Mouse (Mus musculus): ENCODE results near the gene Enpp5. TPM values are rescaled to one million over a fixed set of nuclear protein-coding genes. Genes with fewer than 3 reads are reported as not detected.

The Enpp5 gene
- polyA plus RNA-seq, 1 experiment from 2014 or later, result 52.4 TPM

DNA sequence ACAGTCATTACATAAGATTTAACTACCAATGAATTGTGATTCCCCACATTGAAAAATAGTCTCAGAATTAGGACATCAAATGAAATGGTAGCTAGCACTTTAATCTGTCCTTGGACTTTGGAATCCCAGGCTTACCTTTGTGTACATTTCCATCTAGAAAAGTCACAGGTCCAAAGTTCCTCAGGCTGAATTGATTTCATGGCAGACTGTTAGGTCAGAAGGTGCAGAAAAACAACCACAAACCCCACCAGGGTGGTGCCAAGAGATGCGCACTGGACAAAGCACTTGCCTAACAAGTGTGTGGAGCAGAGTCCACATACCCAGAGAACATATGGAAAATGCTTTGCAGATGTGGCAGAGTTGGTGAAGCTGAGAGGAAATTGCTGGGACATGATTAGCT is 21.5 kb upstream of the Enpp5 start:
- H3K27me3 ChIP-seq (replicated peaks; ENCODE audit: control insufficient read depth, insufficient read depth, low read length), result no peaks in the 10 kb centered on the region
- no peak overlapping the region for H3K4me2 ChIP-seq (ENCODE audit: low read depth, low read length)
- H3K9ac ChIP-seq (ENCODE audit: low read depth, low read length), result no peak overlapping the region
- ATAC-seq, result no peak
- WGBS, result 74% methylated on average over 1 of the region's 1 CpGs
- no peak overlapping the region for H3K27ac ChIP-seq (ENCODE audit: low read length)
- H3K4me1 ChIP-seq (ENCODE audit: control insufficient read depth, insufficient read depth, low read length), result no peaks in the 10 kb centered on the region
- H3K9me3 ChIP-seq (ENCODE audit: control insufficient read depth, low read length), result no peaks in the 10 kb centered on the region
- H3K4me3 ChIP-seq (ENCODE audit: low read length), result no peak overlapping the region
- H3K36me3 ChIP-seq (ENCODE audit: control insufficient read depth, insufficient read depth, low read length), result no peaks in the 10 kb centered on the region

DNA sequence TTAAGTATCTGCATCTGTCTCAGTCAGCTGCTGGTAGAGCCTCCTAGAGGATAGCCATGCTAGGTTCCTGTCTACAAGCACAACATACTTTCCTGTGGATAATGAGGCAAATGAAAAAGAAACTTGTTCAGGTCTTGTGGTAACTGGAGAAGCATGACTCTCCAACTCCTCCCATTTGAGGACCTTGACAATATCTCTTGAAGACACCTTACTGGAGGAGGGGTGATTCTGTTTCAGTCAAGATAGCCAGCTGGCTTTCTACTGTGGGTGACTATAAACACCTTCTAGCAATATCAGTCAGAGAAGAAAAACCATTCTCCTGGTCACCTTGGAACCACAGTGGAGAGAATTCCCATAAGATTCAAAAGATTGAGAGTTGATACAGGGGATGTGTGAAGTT is 20.5 kb upstream of the Enpp5 start:
- no peaks in the 10 kb centered on the region for H3K36me3 ChIP-seq (ENCODE audit: control insufficient read depth, insufficient read depth, low read length)
- H3K9ac ChIP-seq (ENCODE audit: low read depth, low read length), result no peak overlapping the region
- H3K4me3 ChIP-seq (ENCODE audit: low read length), result no peak overlapping the region
- no peaks in the 10 kb centered on the region for H3K4me1 ChIP-seq (ENCODE audit: control insufficient read depth, insufficient read depth, low read length)
- no peaks in the 10 kb centered on the region for H3K27me3 ChIP-seq (replicated peaks; ENCODE audit: control insufficient read depth, insufficient read depth, low read length)
- no peaks in the 10 kb centered on the region for H3K9me3 ChIP-seq (ENCODE audit: control insufficient read depth, low read length)
- no peak overlapping the region for H3K27ac ChIP-seq (ENCODE audit: low read length)
- H3K4me2 ChIP-seq (ENCODE audit: low read depth, low read length), result no peak overlapping the region
- no peak for ATAC-seq

GRCm38 (mm10) chr17:44060781-44061180 is 17.8 kb upstream of the Enpp5 start:
- H3K4me3 ChIP-seq (ENCODE audit: low read length), result no peak overlapping the region
- ATAC-seq, result no peak
- H3K4me1 ChIP-seq (ENCODE audit: control insufficient read depth, insufficient read depth, low read length), result no peaks in the 10 kb centered on the region
- H3K4me2 ChIP-seq (ENCODE audit: low read depth, low read length), result no peak overlapping the region
- no peak overlapping the region for H3K27ac ChIP-seq (ENCODE audit: low read length)
- 100% methylated on average over 1 of the region's 1 CpGs for WGBS
- H3K9ac ChIP-seq (ENCODE audit: low read depth, low read length), result no peak overlapping the region
- no peaks in the 10 kb centered on the region for H3K36me3 ChIP-seq (ENCODE audit: control insufficient read depth, insufficient read depth, low read length)
- H3K27me3 ChIP-seq (replicated peaks; ENCODE audit: control insufficient read depth, insufficient read depth, low read length), result no peaks in the 10 kb centered on the region
- no peaks in the 10 kb centered on the region for H3K9me3 ChIP-seq (ENCODE audit: control insufficient read depth, low read length)

DNA sequence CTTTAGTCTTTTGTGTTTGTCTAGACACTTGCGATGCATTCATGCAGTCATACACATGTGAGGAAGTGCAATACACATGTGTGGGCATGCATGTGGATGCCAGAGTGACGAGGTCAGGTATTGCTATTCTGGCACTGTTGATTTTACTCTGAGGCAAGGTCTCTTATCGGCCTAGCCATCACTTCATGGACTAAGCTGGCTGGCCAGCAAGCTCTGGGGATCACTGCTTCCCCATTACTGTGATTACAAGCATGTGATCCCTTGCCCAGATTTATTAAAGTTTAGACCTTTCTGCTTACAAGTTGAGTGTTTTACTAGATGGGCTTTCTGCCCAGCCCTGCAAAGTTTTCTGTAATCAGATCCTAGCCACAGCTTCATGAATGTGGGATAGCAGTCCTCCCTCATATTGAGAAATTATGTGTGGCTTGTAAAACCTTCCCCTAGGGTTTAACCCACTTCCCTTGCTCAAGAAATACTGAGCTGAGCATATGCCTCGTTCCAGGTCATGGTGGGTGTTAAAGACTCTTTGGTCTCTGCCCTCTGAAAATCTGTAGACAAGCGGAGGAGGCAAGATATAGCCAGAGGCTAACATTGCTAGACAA is 17.2 kb upstream of the Enpp5 start:
- H3K27ac ChIP-seq (ENCODE audit: low read length), result no peak overlapping the region
- 79% methylated on average over 5 of the region's 5 CpGs for WGBS
- ATAC-seq, result no peak
- H3K9me3 ChIP-seq (ENCODE audit: control insufficient read depth, low read length), result no peaks in the 10 kb centered on the region
- no peak overlapping the region for H3K9ac ChIP-seq (ENCODE audit: low read depth, low read length)
- no peaks in the 10 kb centered on the region for H3K27me3 ChIP-seq (replicated peaks; ENCODE audit: control insufficient read depth, insufficient read depth, low read length)
- no peaks in the 10 kb centered on the region for H3K36me3 ChIP-seq (ENCODE audit: control insufficient read depth, insufficient read depth, low read length)
- no peaks in the 10 kb centered on the region for H3K4me1 ChIP-seq (ENCODE audit: control insufficient read depth, insufficient read depth, low read length)
- no peak overlapping the region for H3K4me2 ChIP-seq (ENCODE audit: low read depth, low read length)
- no peak overlapping the region for H3K4me3 ChIP-seq (ENCODE audit: low read length)

GRCm38 (mm10) chr17:44068876-44069275 is 9.7 kb upstream of the Enpp5 start:
- Histone ChIP-seq H3K27ac (ENCODE audit: low read length) (no peak overlapping the region), H3K9ac (ENCODE audit: low read depth, low read length) (no peak overlapping the region), H3K4me1 (ENCODE audit: control insufficient read depth, insufficient read depth, low read length) (0 out of 2 replicates have a peak, but pooled peaks cover 2% of the 10 kb centered on the region), H3K4me2 (ENCODE audit: low read depth, low read length) (no peak overlapping the region), H3K4me3 (ENCODE audit: low read length) (no peak overlapping the region), H3K36me3 (ENCODE audit: control insufficient read depth, insufficient read depth, low read length) (no peaks in the 10 kb centered on the region), H3K9me3 (ENCODE audit: control insufficient read depth, low read length) (no peaks in the 10 kb centered on the region), H3K27me3 (replicated peaks; ENCODE audit: control insufficient read depth, insufficient read depth, low read length) (no peaks in the 10 kb centered on the region)
- no peak for ATAC-seq
- 76% methylated on average over 6 of the region's 6 CpGs for WGBS

DNA sequence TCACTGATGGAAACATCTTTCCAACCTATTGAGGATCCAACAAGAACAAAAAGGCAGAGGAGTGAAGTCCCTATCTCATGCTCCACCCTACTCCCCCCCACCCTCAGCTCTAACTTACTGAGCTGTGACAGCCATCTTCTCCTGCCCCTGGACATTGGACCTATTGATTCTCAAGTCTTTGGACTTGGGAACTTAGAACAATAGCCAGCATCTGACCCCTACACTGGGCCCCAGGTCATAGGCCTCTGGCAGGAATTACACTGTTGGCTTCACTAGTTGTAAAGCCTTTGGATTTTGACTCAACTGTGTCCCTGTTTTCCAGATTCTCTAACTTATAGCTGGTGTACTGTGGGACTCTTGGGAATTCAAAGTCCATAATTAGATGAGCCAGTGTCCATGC is 6.9 kb upstream of the Enpp5 start:
- no peaks in the 10 kb centered on the region for H3K36me3 ChIP-seq (ENCODE audit: control insufficient read depth, insufficient read depth, low read length)
- 0 out of 2 replicates have a peak, but pooled peaks cover 2% of the 10 kb centered on the region for H3K4me1 ChIP-seq (ENCODE audit: control insufficient read depth, insufficient read depth, low read length)
- no peak overlapping the region for H3K4me3 ChIP-seq (ENCODE audit: low read length)
- H3K27ac ChIP-seq (ENCODE audit: low read length), result no peak overlapping the region
- no peak overlapping the region for H3K9ac ChIP-seq (ENCODE audit: low read depth, low read length)
- no peaks in the 10 kb centered on the region for H3K9me3 ChIP-seq (ENCODE audit: control insufficient read depth, low read length)
- ATAC-seq, result peak; percentile 48; the same call in 1 of the 2 replicates
- no peaks in the 10 kb centered on the region for H3K27me3 ChIP-seq (replicated peaks; ENCODE audit: control insufficient read depth, insufficient read depth, low read length)
- H3K4me2 ChIP-seq (ENCODE audit: low read depth, low read length), result no peak overlapping the region

GRCm38 (mm10) chr17:44075601-44076000 is 3.0 kb upstream of the Enpp5 start:
- H3K4me3 ChIP-seq (ENCODE audit: low read length), result no peak overlapping the region
- no peaks in the 10 kb centered on the region for H3K9me3 ChIP-seq (ENCODE audit: control insufficient read depth, low read length)
- no peak for ATAC-seq
- peaks cover 12% of the 10 kb centered on the region; the same call in 1 of the 2 replicates for H3K4me1 ChIP-seq (ENCODE audit: control insufficient read depth, insufficient read depth, low read length)
- H3K4me2 ChIP-seq (ENCODE audit: low read depth, low read length), result no peak overlapping the region
- H3K27me3 ChIP-seq (replicated peaks; ENCODE audit: control insufficient read depth, insufficient read depth, low read length), result no peaks in the 10 kb centered on the region
- WGBS, result 82% methylated on average over 3 of the region's 3 CpGs
- no peak overlapping the region for H3K27ac ChIP-seq (ENCODE audit: low read length)
- H3K9ac ChIP-seq (ENCODE audit: low read depth, low read length), result no peak overlapping the region
- no peaks in the 10 kb centered on the region for H3K36me3 ChIP-seq (ENCODE audit: control insufficient read depth, insufficient read depth, low read length)

- peaks cover 12% of the 10 kb centered on the region; the same call in 1 of the 2 replicates for H3K4me1 ChIP-seq (ENCODE audit: control insufficient read depth, insufficient read depth, low read length)
- H3K9me3 ChIP-seq (ENCODE audit: control insufficient read depth, low read length), result no peaks in the 10 kb centered on the region
- no peak overlapping the region for H3K9ac ChIP-seq (ENCODE audit: low read depth, low read length)
- no peak for ATAC-seq
- H3K27ac ChIP-seq (ENCODE audit: low read length), result no peak overlapping the region
- H3K27me3 ChIP-seq (replicated peaks; ENCODE audit: control insufficient read depth, insufficient read depth, low read length), result no peaks in the 10 kb centered on the region
- H3K4me3 ChIP-seq (ENCODE audit: low read length), result no peak overlapping the region
- no peak overlapping the region for H3K4me2 ChIP-seq (ENCODE audit: low read depth, low read length)
- no peaks in the 10 kb centered on the region for H3K36me3 ChIP-seq (ENCODE audit: control insufficient read depth, insufficient read depth, low read length)
- 54% methylated on average over 6 of the region's 6 CpGs for WGBS
Measured at GRCm38 (mm10) chr17:44076051-44076680, 2.4 kb upstream of the Enpp5 start.

GRCm38 (mm10) chr17:44077146-44077842 is 1.3 kb upstream of the Enpp5 start:
- H3K27me3 ChIP-seq (replicated peaks; ENCODE audit: control insufficient read depth, insufficient read depth, low read length), result no peaks in the 10 kb centered on the region
- 0 out of 2 replicates have a peak overlapping the region, but pooled peaks have one; percentile 34 for H3K27ac ChIP-seq (ENCODE audit: low read length)
- H3K4me1 ChIP-seq (ENCODE audit: control insufficient read depth, insufficient read depth, low read length), result peaks cover 10% of the 10 kb centered on the region; the same call in 1 of the 2 replicates
- ATAC-seq, result no peak
- H3K4me2 ChIP-seq (ENCODE audit: low read depth, low read length), result no peak overlapping the region
- H3K36me3 ChIP-seq (ENCODE audit: control insufficient read depth, insufficient read depth, low read length), result no peaks in the 10 kb centered on the region
- H3K4me3 ChIP-seq (ENCODE audit: low read length), result no peak overlapping the region
- 75% methylated on average over 12 of the region's 12 CpGs for WGBS
- no peaks in the 10 kb centered on the region for H3K9me3 ChIP-seq (ENCODE audit: control insufficient read depth, low read length)
- no peak overlapping the region for H3K9ac ChIP-seq (ENCODE audit: low read depth, low read length)

Data from intestine, embryonic 16.5 days (tissue).